Mouse (Mus musculus) frontal cortex, postnatal 25 days (tissue): ENCODE measurements around the gene Serpinb1c.
"Not testable (repeated sequence)": the region's sequence is repeated elsewhere in the genome, so short reads cannot be mapped to it uniquely, and the experiment has no call there.

Source experiments
- DNase-seq, 2 experiments: peaks; one replicate each; pipeline ENCODE4 v3.0.0; 2022; ENCODE audit warnings: low spot score in 2 of 2

Serpinb1c gene

DNA sequence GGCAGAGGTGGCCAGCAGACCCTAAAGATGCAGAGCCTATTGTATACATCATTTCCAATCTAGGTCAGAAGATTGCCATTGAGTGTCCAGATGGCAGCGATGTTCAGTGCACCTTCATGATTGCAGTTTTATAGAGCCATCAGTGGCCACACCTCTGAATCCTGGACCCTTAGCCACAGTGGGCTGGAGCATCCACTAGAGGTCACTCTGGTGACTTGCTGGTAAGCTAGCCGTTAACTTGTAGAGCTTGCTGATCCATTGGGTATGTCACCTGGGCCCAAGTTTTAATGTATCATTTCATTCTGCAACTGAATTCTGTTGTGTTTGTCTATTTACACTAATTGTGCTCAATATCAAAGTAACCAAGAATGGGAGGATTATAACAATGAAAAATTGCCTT lies 32.4 kb downstream of the Serpinb1c start:
- no peak for DNase-seq

DNA sequence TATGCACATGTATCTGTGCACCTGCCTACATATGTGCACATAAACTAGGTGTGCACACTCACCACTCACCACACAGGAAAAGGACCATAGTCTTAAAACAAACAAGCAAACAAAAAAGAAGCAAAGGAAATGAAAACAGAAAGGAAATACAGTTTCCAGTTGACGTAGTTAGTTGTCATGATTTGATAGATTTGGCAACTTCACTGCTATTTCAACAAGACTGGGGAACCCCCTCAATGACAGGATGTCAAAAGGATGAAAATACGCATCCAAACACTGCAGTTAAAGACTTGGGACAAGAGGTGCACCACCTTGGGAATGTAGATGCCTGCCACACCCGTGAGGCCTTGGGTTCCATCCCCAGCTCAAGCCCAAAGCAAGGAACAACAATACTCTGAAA lies 33.5 kb downstream of the Serpinb1c start:
- DNase-seq = not testable (repeated sequence)

DNA sequence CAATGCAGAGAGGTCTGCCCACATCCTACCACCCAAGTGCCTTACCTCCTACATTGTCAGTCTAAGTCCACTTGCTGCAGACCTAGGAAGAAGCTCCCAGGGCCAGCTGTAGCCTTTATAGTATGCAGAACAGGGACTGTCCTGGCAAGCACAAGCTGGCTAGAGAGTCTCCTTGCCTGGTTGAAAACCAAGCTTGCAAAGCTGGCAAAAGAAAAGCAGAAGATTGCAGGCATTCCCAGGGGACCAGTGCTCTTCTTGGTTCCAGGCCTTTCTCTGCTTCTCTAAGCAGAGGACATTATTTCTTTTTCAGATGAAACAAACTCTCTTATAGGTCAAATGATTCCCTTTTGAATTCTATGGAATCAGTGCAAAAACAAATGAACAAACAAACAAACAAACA lies 34.6 kb downstream of the Serpinb1c start:
- no peak for DNase-seq

DNA sequence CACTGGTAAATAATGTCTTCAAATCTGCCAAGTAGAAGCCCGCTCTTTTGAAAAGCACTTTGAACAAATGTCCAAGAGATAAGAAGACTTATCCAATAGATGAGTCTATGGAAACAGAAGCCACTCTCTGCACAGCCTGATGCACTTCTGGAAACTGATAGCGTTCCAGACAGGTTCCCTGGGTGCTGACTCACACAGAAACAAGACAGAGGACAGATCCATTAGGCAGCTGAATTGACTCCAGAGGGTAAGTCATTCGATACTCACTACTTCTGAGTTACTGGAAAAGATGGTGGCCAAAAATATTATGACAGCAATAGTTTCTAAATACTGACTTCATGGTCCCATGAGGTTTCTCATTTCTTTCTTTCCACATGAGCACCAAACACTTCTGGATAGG lies 37.2 kb downstream of the Serpinb1c start:
- no peak for DNase-seq

DNA sequence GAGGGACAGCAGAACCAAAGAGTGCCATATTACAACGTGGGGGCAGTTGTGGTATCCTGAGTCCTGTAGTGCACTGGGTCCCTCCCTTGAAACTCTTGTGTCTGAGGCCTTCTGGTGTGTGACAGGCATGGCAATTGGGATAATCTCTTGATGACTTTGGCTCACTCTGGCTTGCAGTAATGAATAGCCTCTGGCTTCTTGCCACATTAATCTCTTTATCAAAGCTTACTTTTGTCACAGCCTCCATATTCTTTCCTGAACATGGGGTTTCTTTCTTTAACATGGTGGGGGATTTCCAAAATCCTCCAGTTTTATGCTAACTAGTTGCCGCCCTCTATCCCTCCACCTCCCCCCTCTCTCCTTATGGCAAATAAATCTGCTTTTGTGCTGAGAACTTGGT lies 44.9 kb downstream of the Serpinb1c start:
- no peak for DNase-seq

DNA sequence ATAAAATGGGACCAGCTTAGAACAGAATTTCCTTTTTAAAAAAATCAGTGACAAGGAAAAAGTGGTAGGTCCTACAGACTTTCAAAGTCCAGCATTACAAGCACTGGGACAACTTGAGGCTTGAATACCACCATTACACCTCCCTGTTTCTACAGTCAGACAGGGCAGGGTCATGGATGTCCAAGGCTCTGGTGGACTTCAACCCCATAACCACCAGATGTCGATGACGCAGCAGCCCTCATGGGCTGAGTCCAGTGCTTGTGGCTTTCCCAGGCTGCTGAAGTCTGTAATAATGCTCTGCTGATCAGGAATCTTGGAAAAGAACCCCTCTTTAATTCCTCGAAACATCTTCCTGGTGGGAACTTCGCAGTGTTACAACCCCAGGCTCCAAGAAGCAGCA lies 45.5 kb downstream of the Serpinb1c start:
- no peak for DNase-seq

DNA sequence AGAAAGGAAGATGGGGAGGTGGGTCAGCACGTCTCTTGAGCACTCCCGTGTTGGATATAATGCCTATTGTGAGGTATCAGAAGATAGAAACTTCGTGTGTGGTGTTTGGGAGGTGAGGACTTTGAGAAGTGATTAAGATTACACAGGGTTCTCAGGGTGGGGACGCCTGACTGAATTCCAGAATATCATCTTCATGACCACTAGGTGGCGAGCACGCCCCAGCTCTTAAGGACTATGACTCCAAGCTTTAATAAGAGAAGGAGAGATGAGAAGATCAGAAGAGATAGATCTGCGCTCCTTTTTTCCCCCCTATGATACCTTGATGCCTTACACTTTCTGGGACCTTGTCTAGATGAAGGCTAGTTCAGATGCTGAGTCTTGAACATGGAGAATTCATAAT lies 46.0 kb downstream of the Serpinb1c start:
- DNase-seq = no peak

DNA sequence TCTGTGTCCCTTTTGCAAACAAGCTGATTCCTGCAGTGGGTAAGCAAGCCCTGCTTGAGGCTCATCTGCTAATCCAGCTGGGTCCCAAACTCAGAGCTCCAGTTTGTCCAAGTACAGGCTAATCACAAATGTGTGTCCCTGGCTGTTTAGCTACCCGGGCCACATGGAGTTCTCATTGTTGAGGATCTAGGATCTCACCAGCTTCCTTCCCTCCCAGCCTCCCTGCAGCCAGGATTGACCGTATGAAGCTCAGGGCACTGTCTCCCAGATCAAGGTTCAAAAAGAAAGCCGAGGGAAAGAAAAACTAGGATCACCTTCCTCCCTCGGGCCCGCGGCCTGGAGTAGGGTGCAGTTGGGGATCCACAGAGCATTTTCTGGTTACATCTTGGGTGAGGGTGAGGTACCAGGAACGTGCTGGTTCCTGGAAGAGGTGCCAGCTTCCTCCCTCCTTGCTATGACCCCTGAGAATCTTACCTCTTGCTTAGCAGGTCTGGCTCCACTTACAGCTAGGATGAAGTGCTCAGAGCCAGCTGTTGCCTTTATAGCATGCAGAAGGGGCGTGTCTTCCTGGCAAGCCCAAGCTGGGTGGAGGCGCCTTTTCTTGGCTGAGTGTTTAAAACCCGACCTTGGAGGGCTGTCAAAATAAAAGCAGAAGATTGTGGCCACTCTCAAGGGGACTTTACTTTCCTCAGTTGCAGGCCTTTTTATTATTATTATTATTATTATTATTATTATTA lies 47.2 kb downstream of the Serpinb1c start, which contains the start of gene Serpinb1a:
TSS of gene Serpinb1a (minus strand) at position 518 of the 737 bp plus-strand sequence.
- DNase-seq = no peak

DNA sequence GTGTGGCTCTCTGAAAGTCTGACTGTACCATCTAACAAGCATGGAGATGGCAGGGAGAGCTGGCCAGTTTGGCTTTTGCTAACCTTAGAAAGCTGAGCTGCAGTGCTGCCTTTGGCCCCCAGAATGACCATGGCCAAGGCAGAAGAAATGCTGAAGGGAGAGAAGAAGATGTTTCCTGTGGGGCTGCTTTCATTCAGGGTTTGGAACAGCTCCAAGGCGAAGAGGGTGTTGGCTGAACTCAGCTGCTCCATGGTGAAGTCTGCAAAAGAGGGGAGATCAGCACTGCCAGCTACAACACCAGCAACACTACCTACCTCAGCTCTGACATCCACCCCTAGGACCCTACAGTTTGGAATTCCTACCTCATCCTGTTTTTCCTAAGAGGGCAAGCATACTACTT lies 47.9 kb downstream of the Serpinb1c start:
- no peak for DNase-seq

DNA sequence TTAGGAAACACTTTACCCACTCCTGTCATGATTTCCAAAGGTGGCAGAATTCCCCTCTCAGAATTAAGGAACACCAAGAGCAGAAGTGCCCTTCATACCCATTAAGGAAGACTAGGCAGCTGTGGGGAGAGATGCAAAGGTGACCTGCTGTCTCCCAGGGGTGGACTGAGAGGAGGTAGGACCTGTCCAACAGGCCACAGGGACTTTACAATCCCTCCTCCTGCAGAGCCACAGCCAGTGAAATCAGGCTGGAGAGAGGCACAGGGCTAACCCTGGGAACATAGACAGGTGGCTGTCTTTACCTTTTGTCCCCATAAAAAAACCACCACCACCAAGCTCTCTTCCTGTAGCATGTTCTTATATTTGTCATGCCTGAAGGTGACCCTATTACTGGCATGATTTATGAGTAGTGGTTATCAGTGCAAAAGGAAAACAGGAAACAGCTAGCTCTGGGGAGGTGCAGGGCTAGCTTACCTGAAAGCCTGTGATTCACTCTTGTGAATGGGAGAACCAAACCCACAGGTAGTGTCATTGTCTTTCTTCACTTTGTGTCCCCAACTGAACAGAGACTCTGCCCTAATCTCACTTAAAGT lies 48.4 kb downstream of the Serpinb1c start:
- DNase-seq = no peak

DNA sequence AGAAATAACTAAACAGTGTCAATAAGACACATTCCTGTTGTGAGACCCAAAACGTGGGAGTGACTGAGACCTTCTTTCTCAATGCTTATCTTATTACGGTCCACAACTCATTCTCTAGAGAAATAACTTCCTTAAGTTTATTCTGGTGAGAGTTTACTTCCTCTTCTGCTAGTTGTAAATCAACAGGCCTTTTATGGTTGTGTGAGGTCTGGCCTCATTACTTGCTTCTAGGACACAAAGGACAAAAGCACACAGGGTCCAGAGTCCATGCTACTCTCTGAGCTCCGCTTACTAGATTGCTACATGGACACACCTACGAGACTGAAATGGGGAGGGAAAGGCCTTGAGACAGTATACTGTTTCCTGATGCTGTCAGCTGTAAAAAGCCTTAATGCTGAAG lies 48.9 kb downstream of the Serpinb1c start:
- DNase-seq = no peak

DNA sequence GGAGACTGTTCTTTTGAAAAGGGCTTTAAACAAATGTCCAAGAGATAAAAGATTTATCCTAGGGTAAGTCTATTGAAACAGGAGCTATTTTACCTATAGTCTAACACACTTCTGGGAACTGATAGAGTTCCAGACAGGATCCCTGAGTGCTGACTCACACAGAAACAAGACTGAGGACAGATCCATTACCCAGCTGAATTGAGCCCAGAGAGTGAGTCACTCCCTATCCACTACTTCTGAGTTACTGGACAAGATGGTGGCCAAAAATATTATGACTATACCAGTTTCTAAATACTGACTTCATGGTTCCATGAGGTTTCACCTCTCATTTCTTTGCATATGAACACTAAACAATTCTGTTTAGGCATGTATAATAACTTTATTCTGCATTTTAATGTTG lies 51.8 kb downstream of the Serpinb1c start:
- no peak for DNase-seq

DNA sequence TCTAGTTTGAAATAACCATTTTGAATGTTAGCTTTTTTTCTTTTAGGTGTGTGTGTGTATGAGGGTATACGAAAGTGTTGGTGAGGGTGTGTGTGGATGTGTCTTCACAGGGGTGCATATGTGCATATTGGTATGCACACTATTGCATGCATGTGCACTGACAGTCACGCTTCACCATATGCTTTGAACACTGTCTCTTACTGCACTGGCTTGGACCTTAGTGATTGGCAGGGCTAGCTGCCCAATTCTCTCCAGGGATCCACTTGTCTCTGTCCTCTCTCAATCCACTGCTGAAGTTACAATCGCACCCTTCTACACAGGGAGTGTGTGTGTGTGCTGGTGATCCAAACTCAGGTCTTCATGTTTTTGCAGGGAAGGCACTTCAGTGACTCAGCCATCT lies 56.7 kb downstream of the Serpinb1c start:
- DNase-seq = no peak

DNA sequence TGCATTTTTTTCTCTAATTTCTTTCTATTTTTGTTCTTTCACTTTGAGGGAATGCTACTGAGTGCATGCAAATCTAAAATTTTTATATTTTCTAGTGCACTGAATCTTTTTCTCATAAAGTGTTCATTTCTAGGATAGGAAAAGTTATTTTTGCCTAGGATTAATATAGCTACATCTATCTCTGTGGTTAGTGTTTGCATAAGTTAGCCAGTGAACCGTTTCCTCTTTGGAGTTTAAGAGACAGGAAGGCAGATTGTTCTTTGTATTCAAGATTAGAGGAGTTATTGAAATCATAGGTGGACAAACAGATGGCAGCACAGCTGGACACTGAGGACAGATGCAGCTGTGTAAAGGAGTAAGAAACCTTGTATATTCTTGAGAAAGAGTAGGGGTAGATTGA lies 58.7 kb downstream of the Serpinb1c start:
- DNase-seq = no peak

DNA sequence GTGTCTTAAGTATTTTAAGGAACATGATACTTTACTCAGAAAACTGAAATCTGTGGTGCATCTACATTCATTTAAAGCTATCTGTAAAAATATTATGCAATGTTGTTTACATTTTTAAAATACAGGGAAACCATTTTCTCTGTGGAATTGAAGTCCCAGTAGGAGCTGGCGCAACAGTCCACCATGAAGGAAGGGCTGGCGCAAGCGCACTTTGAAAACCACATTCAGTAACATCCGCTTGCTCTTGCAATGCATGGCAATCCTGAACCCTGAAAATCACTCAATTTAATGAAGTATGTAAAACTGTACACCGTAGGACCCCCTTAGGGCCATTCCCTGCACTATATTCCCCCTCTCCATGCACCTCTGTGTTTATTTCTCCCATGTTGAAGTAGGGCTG lies 63.5 kb downstream of the Serpinb1c start:
- no peak for DNase-seq

DNA sequence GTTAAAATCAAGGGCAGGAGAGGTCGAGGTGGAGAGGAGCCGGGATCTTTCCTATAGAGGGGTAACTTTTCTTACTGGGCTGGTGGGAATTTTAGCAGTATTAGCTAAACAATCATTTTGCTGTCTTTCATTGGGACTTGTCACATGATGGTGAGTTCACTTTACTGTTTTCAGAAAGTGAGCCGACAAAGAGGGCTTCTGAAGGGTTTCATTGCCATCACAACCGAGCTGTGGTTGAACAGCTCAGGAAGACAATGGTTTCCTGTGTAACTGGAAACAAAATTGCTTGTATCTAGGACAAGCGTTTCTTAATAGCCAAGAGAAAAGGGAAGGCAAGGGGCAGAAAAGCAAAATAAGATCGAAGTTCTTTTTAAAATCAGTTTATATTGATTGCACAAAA lies 64.8 kb downstream of the Serpinb1c start:
- DNase-seq = no peak

DNA sequence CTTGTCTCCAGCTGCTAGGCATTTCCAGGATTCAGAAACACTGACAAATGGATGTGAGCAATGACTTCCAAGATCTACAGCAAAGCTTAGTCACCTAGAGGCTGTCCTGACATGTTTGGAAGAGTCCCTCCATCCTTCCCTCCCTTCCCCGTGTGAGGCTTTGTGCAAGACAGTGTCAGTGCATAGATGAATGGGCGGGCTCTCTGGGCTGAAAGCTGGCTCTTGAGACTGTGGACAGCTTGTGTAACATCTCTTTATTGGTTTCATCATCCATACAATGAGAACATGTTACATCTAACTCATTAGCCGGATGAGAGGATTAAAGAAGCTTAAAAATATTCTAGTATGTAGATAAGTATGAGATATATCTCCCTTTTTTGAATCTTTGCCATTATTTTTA lies 65.2 kb downstream of the Serpinb1c start:
- DNase-seq = no peak

DNA sequence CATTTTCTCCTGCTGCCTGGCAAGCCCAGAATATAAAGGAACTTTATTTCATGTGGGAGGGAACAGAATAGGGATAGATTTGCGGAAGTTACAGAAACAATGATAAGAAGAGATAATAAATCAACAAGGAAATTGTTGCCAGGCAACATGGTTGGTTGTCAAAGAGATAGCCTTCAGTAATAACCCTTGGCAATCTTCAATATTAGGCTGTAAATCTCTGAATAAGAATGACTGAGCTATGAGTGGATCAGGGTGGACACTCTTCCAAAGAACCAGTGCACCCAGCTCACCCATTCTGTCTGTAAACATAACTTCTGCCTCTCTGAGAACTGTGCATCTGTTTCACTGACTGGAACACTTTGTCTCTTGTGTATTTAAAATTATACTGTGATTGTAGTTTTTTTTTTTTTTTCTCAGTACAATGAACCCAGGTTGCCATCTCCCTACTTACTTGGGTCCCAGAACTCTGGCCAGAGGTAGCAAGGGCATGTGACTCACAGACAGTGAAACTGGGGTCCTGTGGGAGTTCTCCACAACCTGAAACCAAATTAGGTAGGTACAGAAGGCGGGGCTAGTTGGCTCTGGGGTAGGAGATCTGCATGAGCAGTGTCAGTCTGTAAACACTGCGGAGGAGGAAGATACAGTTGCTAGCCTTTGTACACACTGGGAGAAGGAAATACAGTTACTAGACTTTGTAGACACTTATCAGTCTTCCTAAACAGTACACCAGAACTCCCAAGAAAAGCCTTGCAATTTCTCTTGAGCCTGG lies 66.3 kb downstream of the Serpinb1c start:
- DNase-seq = no peak
